Mouse (Mus musculus): ENCODE data around the gene Asic2.

The Asic2 gene

GRCm38 (mm10) chr11:81845010-81845685, 123.1 kb downstream of the Asic2 start:
- DNase-seq (ENCODE audit: low spot score): peak; percentile 37

- DNase-seq (ENCODE audit: low spot score): peak; percentile 26
Observed at GRCm38 (mm10) chr11:81841001-81841400, 127.3 kb downstream of the Asic2 start.

GRCm38 (mm10) chr11:81838426-81838825, 129.8 kb downstream of the Asic2 start:
- DNase-seq (ENCODE audit: low spot score): no peak

- DNase-seq (ENCODE audit: low spot score): no peak
Observed at GRCm38 (mm10) chr11:81832381-81832780, 135.9 kb downstream of the Asic2 start.

GRCm38 (mm10) chr11:81816531-81816930, 151.7 kb downstream of the Asic2 start:
- no peak for DNase-seq (ENCODE audit: low spot score)

- DNase-seq (ENCODE audit: low spot score): peak; percentile 22
Observed at GRCm38 (mm10) chr11:81814816-81815215, 153.4 kb downstream of the Asic2 start.

- DNase-seq (ENCODE audit: low spot score): no peak
Observed at GRCm38 (mm10) chr11:81806905-81807659, 161.2 kb downstream of the Asic2 start.

GRCm38 (mm10) chr11:81803544-81803943, 164.7 kb downstream of the Asic2 start:
- DNase-seq (ENCODE audit: low spot score): no peak

- DNase-seq (ENCODE audit: low spot score): no peak
Observed at GRCm38 (mm10) chr11:81802614-81803013, 165.6 kb downstream of the Asic2 start.

GRCm38 (mm10) chr11:81800899-81801298, 167.4 kb downstream of the Asic2 start:
- no peak for DNase-seq (ENCODE audit: low spot score)

GRCm38 (mm10) chr11:81793588-81793987, 174.7 kb downstream of the Asic2 start:
- no peak for DNase-seq (ENCODE audit: low spot score)

GRCm38 (mm10) chr11:81791579-81791978, 176.7 kb downstream of the Asic2 start:
- DNase-seq (ENCODE audit: low spot score): no peak

GRCm38 (mm10) chr11:81780596-81780995, 187.7 kb downstream of the Asic2 start:
- DNase-seq (ENCODE audit: low spot score): peak; percentile 46

GRCm38 (mm10) chr11:81779881-81780280, 188.4 kb downstream of the Asic2 start:
- DNase-seq (ENCODE audit: low spot score): peak; percentile 87

GRCm38 (mm10) chr11:81771195-81771895, 196.9 kb downstream of the Asic2 start:
- no peak for DNase-seq (ENCODE audit: low spot score)

GRCm38 (mm10) chr11:81769691-81770260, 198.5 kb downstream of the Asic2 start:
- no peak for DNase-seq (ENCODE audit: low spot score)

GRCm38 (mm10) chr11:81768305-81768704, 200.0 kb downstream of the Asic2 start:
- DNase-seq (ENCODE audit: low spot score): no peak

GRCm38 (mm10) chr11:81767781-81768180, 200.5 kb downstream of the Asic2 start:
- DNase-seq (ENCODE audit: low spot score): peak; percentile 32

GRCm38 (mm10) chr11:81765288-81765687, 203.0 kb downstream of the Asic2 start:
- no peak for DNase-seq (ENCODE audit: low spot score)

- no peak for DNase-seq (ENCODE audit: low spot score)
Observed at GRCm38 (mm10) chr11:81764778-81765177, 203.5 kb downstream of the Asic2 start.

GRCm38 (mm10) chr11:81757221-81757620, 211.0 kb downstream of the Asic2 start:
- DNase-seq (ENCODE audit: low spot score): no peak

- no peak for DNase-seq (ENCODE audit: low spot score)
Observed at GRCm38 (mm10) chr11:81750876-81751275, 217.4 kb downstream of the Asic2 start.

Data from adipocyte (in vitro differentiated cells).